Comparison of ENCODE assay signal across 8 mouse cellular contexts in the genomic region with DNA sequence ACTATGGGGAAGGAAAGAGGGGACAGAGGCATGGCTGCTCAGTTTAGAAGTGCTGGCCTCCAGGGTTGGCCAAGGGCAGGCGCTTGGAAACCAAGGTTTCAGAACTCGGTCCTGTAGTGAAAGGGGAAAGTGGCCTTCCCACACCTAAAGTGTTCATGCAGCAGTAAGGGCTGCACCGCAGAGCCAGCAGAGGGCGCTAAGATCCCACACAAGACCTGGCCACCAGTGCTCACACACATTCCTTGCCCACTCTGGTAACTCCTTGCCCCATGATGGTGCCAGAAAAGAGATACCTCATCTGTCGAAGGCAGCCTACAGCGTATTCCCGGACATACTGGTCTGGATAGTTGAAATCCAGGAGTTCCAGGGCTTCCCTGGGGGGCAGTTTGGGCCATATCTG. TPM values are rescaled to one million over a fixed set of nuclear protein-coding genes. Genes with fewer than 3 reads are reported as not detected.
DNase-seq lines count a peak whose midpoint lies in the region; ATAC-seq and TF ChIP-seq lines count a peak whose summit lies in the region.

No protein-coding gene starts in this region.

- H3K9me3 ChIP-seq in heart, embryonic 15.5 days (replicated peaks): no peaks in the 10 kb centered on the region
- H3K9me3 ChIP-seq in liver, embryonic 14.5 days (ENCODE audit: control insufficient read depth, low read length): no peaks in the 10 kb centered on the region

- H3K27ac ChIP-seq in heart, embryonic 15.5 days: no peak overlapping the region
- H3K27ac ChIP-seq in liver, embryonic 14.5 days: no peak overlapping the region

- H3K4me1 ChIP-seq in heart, embryonic 15.5 days (replicated peaks): no peaks in the 10 kb centered on the region
- H3K4me1 ChIP-seq in liver, embryonic 14.5 days (replicated peaks; ENCODE audit: control insufficient read depth in 2 of 2, insufficient read depth in 2 of 2, low read length in 1 of 2): no peaks in the 10 kb centered on the region

- H3K36me3 ChIP-seq in heart, embryonic 15.5 days: peaks cover 3% of the 10 kb centered on the region; the same call in 1 of the 2 replicates
- H3K36me3 ChIP-seq in liver, embryonic 14.5 days (replicated peaks; ENCODE audit: control insufficient read depth, insufficient read depth, low read depth): peaks cover 22% of the 10 kb centered on the region

- no peak overlapping the region for H3K9ac ChIP-seq in heart, embryonic 15.5 days
- H3K9ac ChIP-seq in liver, embryonic 14.5 days (replicated peaks): no peak overlapping the region

- DNase-seq in brain, embryonic 14.5 days (ENCODE audit: low read depth): peak; percentile 90
- DNase-seq in fibroblast of lung, adult 2 months (ENCODE audit: low read depth): peak; percentile 33
- DNase-seq in kidney, postnatal 10 days: peak; percentile 89
- peak; percentile 37 to 49 (median 41) for DNase-seq in liver, embryonic 14.5 days (ENCODE audit: low read depth in 3 of 3, low spot score in 3 of 3)
- peak; percentile 89 for DNase-seq in testis, postnatal 10 days (ENCODE audit: low spot score)

- no peak overlapping the region for H3K4me3 ChIP-seq in heart, embryonic 15.5 days
- H3K4me3 ChIP-seq in liver, embryonic 14.5 days (ENCODE audit: insufficient read depth in 1 of 2, low read depth in 2 of 2, low read length in 2 of 2): no peak overlapping the region

- TF ChIP-seq EP300 in liver, embryonic 14.5 days (IDR thresholded peaks at IDR 0.05; ENCODE audit: low read depth): no peak

- H3K4me2 ChIP-seq in heart, embryonic 15.5 days: no peak overlapping the region
- no peak overlapping the region for H3K4me2 ChIP-seq in liver, embryonic 14.5 days (ENCODE audit: low read depth)

- WGBS in heart, embryonic 15.5 days: 38% methylated on average over 7 of the region's 7 CpGs
- WGBS in liver, embryonic 14.5 days (ENCODE audit: insufficient replicate concordance): 36% methylated on average over 7 of the region's 7 CpGs

- TF ChIP-seq CTCF in brain, embryonic 14.5 days (IDR thresholded peaks at IDR 0.05; ENCODE audit: borderline replicate concordance, extremely low read depth, insufficient read depth, insufficient read length): peak; percentile 96
- TF ChIP-seq CTCF in liver, embryonic 14.5 days (IDR thresholded peaks at IDR 0.05; ENCODE audit: low read depth): peak; percentile 96

- TF ChIP-seq POLR2A in brain, embryonic 14.5 days (IDR thresholded peaks at IDR 0.05; ENCODE audit: borderline replicate concordance, extremely low read depth, insufficient read depth, insufficient read length, poor library complexity, severe bottlenecking): no peak

- no peaks in the 10 kb centered on the region for H3K27me3 ChIP-seq in heart, embryonic 15.5 days
- H3K27me3 ChIP-seq in liver, embryonic 14.5 days (ENCODE audit: control insufficient read depth, insufficient read depth, low read length): no peaks in the 10 kb centered on the region

- ATAC-seq in CD4-positive, CD25-positive, alpha-beta regulatory T cell, adult 4 months: peak; percentile 62
- peak; percentile 62; the same call in 1 of the 2 replicates for ATAC-seq in heart, embryonic 15.5 days (replicated peaks; ENCODE audit: insufficient number of reproducible peaks, insufficient read depth, low FRiP score, low read depth)
- peak; percentile 69; the same call in 1 of the 2 replicates for ATAC-seq in liver, embryonic 14.5 days (ENCODE audit: insufficient read depth)
- ATAC-seq in neutrophil, adult 5-6 weeks (ENCODE audit: extremely low read depth, insufficient number of reproducible peaks, low FRiP score, poor library complexity, severe bottlenecking): peak; percentile 60; the same call in 1 of the 2 replicates

RNA-seq across cellular contexts. Expression of a gene that starts 27.0 kb away (rescaled TPM):
- under 1 TPM; 0.81 to 0.97 TPM for polyA plus RNA-seq in CD4-positive, CD25-positive, alpha-beta regulatory T cell, adult 4 months (2017; shearing (Covaris generic))
- 0.04 and 0.08 TPM in 2 replicates for polyA plus RNA-seq in brain, embryonic 14.5 days (2012; rRNA removed)
- 0.10 TPM in 1 of 2 replicates, not detected in the other for polyA plus RNA-seq in heart, embryonic 15.5 days (2015; fragmentation: Nextera tagmentation; extraction: Ambion mirVana)
- 0.03 and 0.05 TPM in 2 replicates for polyA plus RNA-seq in liver, embryonic 14.5 days (2012; rRNA removed)
- not detected in 2 replicates for polyA plus RNA-seq in liver, embryonic 14.5 days (2014; fragmentation: Nextera tagmentation; extraction: Ambion mirVana)
- not detected in 2 replicates for total RNA-seq in neutrophil, adult 5-6 weeks (2017)

Comparison
In these comparisons a context has a peak if more than half of its experiments do, and no peak if none do; other contexts are left out.
1. DNase-seq: peak in every context shown above with its lines; median percentile 90 in brain, embryonic 14.5 days; 89 in kidney, postnatal 10 days; 89 in testis, postnatal 10 days; 41 in liver, embryonic 14.5 days; 33 in fibroblast of lung, adult 2 months.